Mouse (Mus musculus) cerebellum, adult 2 months (tissue): ENCODE measurements around the gene Zfp462. TPM values are rescaled to one million over a fixed set of nuclear protein-coding genes. Genes with fewer than 3 reads are reported as not detected.
"Not testable (repeated sequence)": the region's sequence is repeated elsewhere in the genome, so short reads cannot be mapped to it uniquely, and the experiment has no call there.

Experiments used
- DNase-seq, 2 experiments: peaks; one replicate each; pipeline ENCODE4 v3.0.0; 2021
- H3K27ac ChIP-seq: fragments of 200-500 bp; 2 replicates; pipeline ENCODE4 v1.5.1; 2012; ENCODE audit warnings: low read length, control low read depth, inconsistent platforms; ENCODE audit not compliant: insufficient read depth
- H3K27me3 ChIP-seq: fragments of 200-500 bp; 2 replicates; pipeline ENCODE4 v1.6.1; 2012; ENCODE audit warnings: inconsistent platforms, mild to moderate bottlenecking, low read length, moderate library complexity; ENCODE audit not compliant: control insufficient read depth, insufficient read depth
- H3K4me1 ChIP-seq: fragments of 200-500 bp; 2 replicates; pipeline ENCODE4 v1.6.1; 2011; ENCODE audit warnings: low read length; ENCODE audit not compliant: control insufficient read depth, insufficient read depth
- H3K4me3 ChIP-seq: fragments of 200-500 bp; replicated peaks from 2 replicates; pipeline ENCODE3; 2011; ENCODE audit warnings: mild to moderate bottlenecking, low read depth, low read length, control low read depth; ENCODE audit not compliant: insufficient read depth
- CTCF ChIP-seq: fragments of 200-500 bp; IDR thresholded peaks from 2 replicates; pipeline ENCODE4 v1.5.1; 2011; ENCODE audit warnings: low read depth, mild to moderate bottlenecking, control low read depth, low read length, moderate library complexity, borderline replicate concordance; ENCODE audit not compliant: insufficient read depth
- POLR2A ChIP-seq: fragments of 200-500 bp; IDR thresholded peaks from 2 replicates; pipeline ENCODE4 v1.6.1; 2011; ENCODE audit warnings: low read length, control low read depth, borderline replicate concordance; ENCODE audit not compliant: insufficient read depth
- WGBS: fragments of 180-500 bp; shearing (Covaris S2); methylation state at CpG from one replicate; pipeline ENCODE4 v1.1.7; 2018; 5-methylcytosine and 5-hydroxymethylcytosine counted together
- polyA plus RNA-seq: library from polyadenylated mRNA; depleted of rRNA; stranded (reverse); fragments of >200 nt; gene quantifications from 2 replicates; pipeline ENCODE4 v1.2.3, GENCODE M21; 2012

Gene Zfp462
- polyA plus RNA-seq, 1 experiment, result 15.9 TPM

- TF ChIP-seq POLR2A, result no peak
- no peak for TF ChIP-seq CTCF
- no peak for DNase-seq
- H3K4me1 ChIP-seq, result peaks cover 18% of the 10 kb centered on the region; the same call in 1 of the 2 replicates
- no peak overlapping the region for H3K27ac ChIP-seq
- no peak overlapping the region for H3K4me3 ChIP-seq
- WGBS, result 77% methylated on average over 8 of the region's 8 CpGs
- H3K27me3 ChIP-seq, result no peaks in the 10 kb centered on the region
Measured at GRCm38 (mm10) chr4:54972827-54973560, 28.1 kb downstream of the Zfp462 start.

DNA sequence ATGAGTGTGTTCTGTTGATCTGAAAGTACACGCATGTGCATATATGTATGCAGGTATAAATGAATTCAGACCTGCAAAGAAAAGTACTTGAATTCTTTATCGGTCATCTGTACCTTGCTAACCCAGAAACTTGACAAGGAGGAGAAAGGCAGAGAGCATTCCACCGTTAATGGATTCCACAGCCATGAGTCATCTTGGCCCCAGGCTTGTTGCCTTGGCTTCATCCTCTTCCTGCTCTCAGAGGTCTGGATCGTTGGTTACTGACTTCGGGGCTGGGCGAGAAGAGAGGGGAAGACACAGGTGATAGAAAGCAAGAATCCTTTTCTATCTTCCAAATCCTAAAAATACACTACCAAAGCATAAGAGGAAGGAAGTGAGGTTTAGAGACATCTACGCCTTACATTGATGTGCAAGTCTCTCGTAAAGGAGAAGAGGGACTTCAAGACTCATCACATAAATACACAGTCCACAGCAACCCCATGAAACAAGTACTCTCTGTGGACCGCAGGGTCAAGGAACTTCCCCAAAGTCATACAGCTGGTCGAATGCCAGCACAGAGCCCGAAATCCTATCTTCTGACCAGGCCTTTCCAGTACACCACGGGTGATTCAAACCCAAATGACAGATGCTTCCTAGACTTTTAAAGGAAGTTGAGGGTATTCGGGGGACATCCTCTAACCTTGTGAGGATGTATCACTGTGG, 35.1 kb downstream of the Zfp462 start:
- H3K27me3 ChIP-seq, result no peaks in the 10 kb centered on the region
- no peak overlapping the region for H3K27ac ChIP-seq
- WGBS, result 62% methylated on average over 13 of the region's 13 CpGs
- no peak for TF ChIP-seq CTCF
- H3K4me3 ChIP-seq, result no peak overlapping the region
- DNase-seq, result peak in 1 of 2 experiments; percentile 55
- H3K4me1 ChIP-seq, result no peaks in the 10 kb centered on the region

DNA sequence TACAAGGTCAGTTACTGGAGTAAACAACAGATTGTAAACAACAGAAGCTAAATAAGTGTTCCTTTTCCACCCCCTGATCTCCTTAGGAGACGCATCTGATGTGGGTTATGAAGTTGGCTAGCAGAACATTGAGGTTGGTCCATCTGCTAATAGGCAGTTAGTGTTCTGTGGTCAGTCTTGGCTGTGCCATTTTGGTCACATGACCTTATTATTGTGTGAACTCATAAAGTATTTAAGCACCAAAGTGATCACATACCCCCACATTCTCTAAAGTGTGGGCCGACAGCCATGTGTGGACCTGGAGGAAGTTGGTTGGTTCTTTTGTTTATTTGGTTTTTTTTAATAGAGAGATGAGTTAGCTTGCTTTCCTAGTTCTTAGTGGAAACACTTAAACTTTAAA, 39.7 kb downstream of the Zfp462 start:
- WGBS, result 84% methylated on average over 2 of the region's 2 CpGs
- TF ChIP-seq CTCF, result no peak
- no peak for TF ChIP-seq POLR2A
- DNase-seq, result no peak

GRCm38 (mm10) chr4:54986671-54987070, 41.8 kb downstream of the Zfp462 start:
- Histone ChIP-seq H3K27ac (no peak overlapping the region), H3K27me3 (no peaks in the 10 kb centered on the region), H3K4me3 (no peak overlapping the region), H3K4me1 (no peaks in the 10 kb centered on the region)
- WGBS, result 97% methylated on average over 4 of the region's 4 CpGs
- TF ChIP-seq CTCF, result no peak
- TF ChIP-seq POLR2A, result no peak
- DNase-seq, result no peak

More for the DNA sequence above, 39.7 kb downstream of the Zfp462 start:
- Histone ChIP-seq H3K27me3 (no peaks in the 10 kb centered on the region), H3K4me3 (no peak overlapping the region), H3K27ac (no peak overlapping the region), H3K4me1 (no peaks in the 10 kb centered on the region)

DNA sequence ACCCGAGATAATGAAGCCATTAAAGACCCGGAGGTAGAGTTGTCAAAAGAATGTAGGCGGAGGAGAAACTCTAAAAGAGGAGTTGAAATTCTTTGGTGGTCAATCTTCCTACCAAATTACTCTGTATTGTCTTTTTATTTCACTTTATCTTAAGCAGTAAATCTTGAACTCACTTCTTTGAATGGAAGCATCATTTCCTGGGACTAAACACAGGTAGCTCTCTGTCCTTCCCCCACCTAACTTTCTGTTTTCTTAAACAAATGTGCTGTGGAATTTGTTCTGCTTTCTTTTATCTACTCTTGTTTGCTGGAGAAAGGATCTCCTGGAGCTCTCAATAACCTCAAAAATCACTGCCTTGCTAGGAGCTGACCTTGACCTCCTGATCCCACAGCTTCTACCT, 42.4 kb downstream of the Zfp462 start:
- TF ChIP-seq POLR2A (no peak), CTCF (no peak)
- WGBS, result 77% methylated on average over 3 of the region's 3 CpGs
- no peak for DNase-seq
- H3K27me3 ChIP-seq, result no peaks in the 10 kb centered on the region
- no peak overlapping the region for H3K27ac ChIP-seq
- no peak overlapping the region for H3K4me3 ChIP-seq
- no peaks in the 10 kb centered on the region for H3K4me1 ChIP-seq

- WGBS, result 94% methylated on average over 1 of the region's 1 CpGs
- Histone ChIP-seq H3K27me3 (no peaks in the 10 kb centered on the region), H3K27ac (no peak overlapping the region), H3K4me1 (no peaks in the 10 kb centered on the region), H3K4me3 (no peak overlapping the region)
- no peak for DNase-seq
- no peak for TF ChIP-seq CTCF
- TF ChIP-seq POLR2A, result no peak
Measured at GRCm38 (mm10) chr4:54987926-54988325, 43.1 kb downstream of the Zfp462 start.

DNA sequence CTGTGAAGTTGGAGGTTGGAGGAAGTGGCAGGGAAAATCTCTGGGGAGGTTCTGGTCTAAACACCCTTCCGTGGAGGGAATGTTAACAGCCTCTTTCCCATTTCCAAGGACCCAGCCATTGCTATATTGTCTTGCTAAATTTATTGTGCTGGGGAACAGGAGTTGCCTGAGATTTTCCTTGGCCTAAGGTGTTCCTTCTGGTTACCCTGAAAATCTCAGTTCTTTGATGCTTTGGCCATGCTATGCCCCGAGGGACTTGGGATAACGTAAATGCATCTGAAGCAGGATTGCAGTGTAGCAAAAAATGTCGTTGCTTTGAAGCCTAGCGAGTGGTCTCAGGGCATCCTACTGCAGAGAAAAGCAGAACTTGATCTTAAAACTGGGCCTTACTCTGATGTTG, 47.1 kb downstream of the Zfp462 start:
- no peak for DNase-seq
- 83% methylated on average over 5 of the region's 5 CpGs for WGBS
- Histone ChIP-seq H3K4me1 (no peaks in the 10 kb centered on the region), H3K27ac (no peak overlapping the region), H3K4me3 (no peak overlapping the region), H3K27me3 (no peaks in the 10 kb centered on the region)
- TF ChIP-seq POLR2A, result no peak
- no peak for TF ChIP-seq CTCF

DNA sequence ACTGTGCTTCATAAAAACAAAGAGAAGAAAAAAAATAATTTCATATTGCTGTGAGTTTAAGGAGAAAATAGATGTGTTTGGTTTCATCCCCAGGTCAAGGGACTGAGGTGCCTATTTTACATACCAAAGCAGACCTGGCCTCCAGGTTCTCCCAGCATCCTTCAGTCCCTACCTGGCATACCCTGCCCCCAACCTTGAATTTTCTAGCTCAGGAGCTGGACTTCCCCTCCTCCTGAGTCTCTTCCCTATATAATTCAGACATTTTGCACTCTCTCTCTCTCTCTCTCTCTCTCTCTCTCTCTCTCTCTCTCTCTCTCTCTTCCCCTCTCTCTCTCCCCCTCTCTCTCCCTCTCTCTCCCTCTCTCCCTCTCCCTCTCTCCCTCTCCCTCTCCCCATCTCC, 48.2 kb downstream of the Zfp462 start:
- not testable (repeated sequence) for H3K27ac ChIP-seq, H3K4me3 ChIP-seq, H3K4me1 ChIP-seq, H3K27me3 ChIP-seq, DNase-seq
